Mouse (Mus musculus) urinary bladder, postnatal 36 days (tissue): Measurements from ENCODE around the gene Zfp536.
"Not testable (repeated sequence)": the region's sequence is repeated elsewhere in the genome, so short reads cannot be mapped to it uniquely, and the experiment has no call there.

Source experiments
- DNase-seq, 2 experiments: peaks; one replicate each; pipeline ENCODE4 v3.0.0; 2022; ENCODE audit warnings: low spot score in 2 of 2, mixed read lengths in 1 of 2

The Zfp536 gene

GRCm38 (mm10) chr7:37607906-37608305 lies 165.5 kb downstream of the Zfp536 start:
- DNase-seq, result no peak

DNA sequence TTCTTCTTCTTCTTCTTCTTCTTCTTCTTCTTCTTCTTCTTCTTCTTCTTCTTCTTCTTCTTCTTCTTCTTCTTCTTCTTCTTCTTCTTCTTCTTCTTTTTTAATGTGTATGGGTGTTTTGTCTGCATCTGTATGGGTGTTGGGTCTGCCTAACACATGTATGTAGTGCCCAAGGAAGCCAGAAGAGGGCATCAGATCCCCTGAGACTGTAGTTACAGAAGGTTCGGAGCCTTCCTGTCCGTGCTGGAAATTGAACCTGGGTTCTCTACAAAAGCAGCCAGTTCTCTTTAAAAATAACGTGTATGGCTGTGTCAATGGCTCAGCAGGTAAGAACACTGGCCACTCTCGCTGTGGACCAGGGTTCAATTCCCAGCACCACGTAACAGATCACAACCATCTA lies 167.0 kb downstream of the Zfp536 start:
- no peak for DNase-seq

DNA sequence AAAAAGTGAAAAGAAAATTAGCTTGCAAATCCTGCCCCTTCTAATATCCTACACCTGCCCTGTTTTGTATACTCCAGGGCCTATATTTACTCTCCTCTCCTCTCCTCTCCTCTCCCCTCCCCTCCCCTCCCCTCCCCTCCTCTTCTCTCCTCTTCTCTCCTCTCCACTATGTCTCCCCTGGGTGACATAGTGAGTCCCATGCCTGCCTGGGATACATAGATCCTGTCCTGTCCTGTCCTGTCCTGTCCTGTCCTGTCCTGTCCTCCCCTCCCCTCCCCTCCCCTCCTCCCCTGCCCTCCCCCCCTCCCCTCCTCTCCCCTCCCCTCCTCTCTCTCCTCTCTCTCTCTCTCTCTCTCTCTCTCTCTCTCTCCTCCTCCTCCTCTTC lies 169.9 kb downstream of the Zfp536 start:
- not testable (repeated sequence) for DNase-seq

- no peak for DNase-seq
Measured at GRCm38 (mm10) chr7:37602871-37603524, 170.4 kb downstream of the Zfp536 start.

GRCm38 (mm10) chr7:37600318-37600717 lies 173.1 kb downstream of the Zfp536 start:
- no peak for DNase-seq

DNA sequence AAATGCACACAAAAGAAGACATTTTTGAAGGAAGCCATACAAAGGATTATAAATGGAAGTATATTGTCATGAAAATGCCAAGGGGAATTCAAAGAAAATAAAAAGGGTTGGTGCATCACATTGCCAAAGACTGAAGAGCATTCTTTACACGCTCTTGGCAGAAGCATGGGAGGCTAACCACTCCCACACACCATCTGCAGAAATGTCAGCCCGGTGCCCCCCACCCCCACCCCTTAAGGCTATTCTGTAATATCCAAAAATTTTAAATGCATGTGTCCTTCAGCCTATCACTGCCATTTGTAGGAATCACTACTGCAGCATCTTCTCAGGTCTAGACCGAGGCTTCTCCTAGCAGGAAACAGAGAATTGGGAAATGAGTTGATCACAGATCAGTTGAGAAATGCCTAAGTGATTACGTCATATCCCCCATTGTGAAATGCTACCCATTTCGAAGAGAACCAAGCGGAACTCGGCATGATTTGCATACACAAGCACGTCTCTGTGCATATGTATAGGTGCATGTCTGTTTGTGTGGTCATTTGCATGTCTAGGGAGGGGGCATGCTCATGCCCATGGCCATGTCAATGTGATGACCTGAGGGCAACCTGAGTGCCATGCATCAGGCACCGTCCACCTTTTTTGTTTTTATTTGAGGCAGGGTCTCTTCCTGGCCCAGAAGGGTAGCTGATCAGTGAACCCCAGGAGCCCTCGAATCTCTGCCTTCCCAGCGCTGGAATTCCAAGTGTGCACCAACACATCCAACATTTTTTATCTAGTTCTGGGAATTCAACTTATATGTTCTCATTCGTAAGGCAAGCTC lies 179.0 kb downstream of the Zfp536 start:
- no peak for DNase-seq

DNA sequence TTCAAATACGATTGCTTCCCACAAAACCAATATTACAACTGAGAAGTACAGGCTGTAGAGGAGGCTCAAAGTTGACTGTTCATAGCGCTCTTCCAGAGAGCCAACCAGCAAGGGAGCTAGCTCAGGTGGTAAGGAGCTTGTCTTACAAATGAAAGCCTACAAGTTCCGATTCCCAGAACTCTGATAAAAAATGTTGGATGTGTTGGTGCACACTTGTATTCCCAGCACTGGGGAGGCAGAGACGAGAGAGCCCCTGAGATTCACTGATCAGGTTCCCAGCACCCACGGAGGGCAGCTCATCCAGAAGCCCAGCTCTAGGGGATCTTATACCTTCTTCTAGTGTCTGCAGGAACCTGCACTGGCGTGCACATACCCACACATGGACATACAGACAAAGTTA lies 179.9 kb downstream of the Zfp536 start:
- DNase-seq, result no peak

GRCm38 (mm10) chr7:37586694-37587093 lies 186.7 kb downstream of the Zfp536 start:
- no peak for DNase-seq

GRCm38 (mm10) chr7:37581262-37581661 lies 192.2 kb downstream of the Zfp536 start:
- DNase-seq, result no peak

DNA sequence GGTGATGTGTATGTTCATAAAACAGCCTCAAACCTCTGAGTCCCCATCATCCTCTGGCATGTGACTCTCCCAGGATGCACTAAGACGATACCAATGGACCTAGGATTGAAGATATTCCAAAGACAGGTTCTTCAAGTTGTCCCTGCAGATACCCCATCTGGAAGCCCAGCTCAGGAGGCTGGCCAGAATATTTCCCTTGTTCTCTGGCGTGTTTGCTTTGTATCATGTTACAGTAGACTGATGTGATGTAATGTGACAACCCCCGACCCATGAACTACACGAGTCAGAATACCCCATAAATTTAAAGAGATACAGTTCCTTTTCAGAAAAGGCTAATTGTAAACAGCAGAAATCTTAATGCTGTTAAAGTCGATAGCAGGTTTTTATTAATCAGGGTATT lies 192.9 kb downstream of the Zfp536 start:
- no peak for DNase-seq

GRCm38 (mm10) chr7:37572021-37572420 lies 201.4 kb downstream of the Zfp536 start:
- no peak for DNase-seq

GRCm38 (mm10) chr7:37568811-37569500 lies 204.5 kb downstream of the Zfp536 start:
- DNase-seq, result no peak

DNA sequence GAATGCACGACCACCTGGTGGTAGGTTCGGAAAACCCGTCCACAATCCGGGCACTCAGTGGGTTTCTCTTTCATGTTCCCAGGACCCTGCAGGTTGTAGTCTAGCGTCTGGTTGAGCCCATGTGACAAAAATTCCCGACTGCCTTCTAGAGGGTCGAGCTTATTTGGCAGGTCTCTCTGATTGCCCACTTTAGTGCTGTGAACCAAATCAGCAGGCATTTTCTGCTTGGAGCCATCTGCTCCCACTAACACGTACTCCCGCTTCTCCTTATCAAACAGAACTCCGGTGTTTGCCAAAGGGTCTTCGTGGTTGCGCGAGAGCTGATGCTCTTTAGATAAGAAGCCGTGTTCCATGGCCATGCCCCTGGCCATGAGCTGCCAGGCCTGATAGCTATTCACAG lies 205.4 kb downstream of the Zfp536 start:
- no peak for DNase-seq

DNA sequence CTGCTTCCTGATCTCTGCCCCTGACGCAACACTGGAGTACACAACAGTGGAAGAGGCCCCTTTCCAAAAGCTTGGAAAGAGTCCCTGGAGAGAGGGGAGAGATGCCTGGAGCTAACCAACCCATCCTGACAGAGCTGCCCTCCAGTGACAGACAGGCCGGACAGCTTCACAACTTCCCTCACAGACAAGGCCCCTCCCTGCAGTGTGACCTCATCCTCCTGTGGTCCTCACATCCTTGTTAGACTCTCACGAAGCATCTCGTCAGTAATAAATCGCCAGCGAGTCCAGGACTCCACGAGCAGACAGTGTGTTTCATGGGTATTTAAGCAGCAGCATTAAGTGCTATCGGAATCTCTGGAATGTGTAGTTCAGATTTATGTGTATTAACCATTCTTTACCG lies 207.4 kb downstream of the Zfp536 start:
- DNase-seq, result no peak

DNA sequence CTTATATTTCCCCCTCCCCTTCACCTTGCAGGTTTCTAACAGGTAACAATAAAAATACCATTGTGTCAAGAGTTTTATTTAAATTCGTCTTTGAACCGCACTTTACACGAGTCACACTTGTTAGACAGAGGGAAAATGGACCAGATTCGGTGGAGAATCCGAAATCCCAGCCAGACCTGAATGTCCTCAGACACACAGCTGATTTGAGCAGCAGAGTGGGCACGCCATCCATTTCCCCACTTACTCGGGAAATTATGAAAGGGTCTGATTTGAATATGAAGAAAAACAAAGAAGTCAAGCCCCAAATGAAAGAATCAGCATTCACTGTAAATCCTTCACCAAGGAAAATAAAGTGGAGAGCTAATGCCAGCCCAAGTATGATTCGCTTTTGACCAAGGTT lies 208.1 kb downstream of the Zfp536 start:
- no peak for DNase-seq

- no peak for DNase-seq
Measured at GRCm38 (mm10) chr7:37564644-37565043, 208.8 kb downstream of the Zfp536 start.

DNA sequence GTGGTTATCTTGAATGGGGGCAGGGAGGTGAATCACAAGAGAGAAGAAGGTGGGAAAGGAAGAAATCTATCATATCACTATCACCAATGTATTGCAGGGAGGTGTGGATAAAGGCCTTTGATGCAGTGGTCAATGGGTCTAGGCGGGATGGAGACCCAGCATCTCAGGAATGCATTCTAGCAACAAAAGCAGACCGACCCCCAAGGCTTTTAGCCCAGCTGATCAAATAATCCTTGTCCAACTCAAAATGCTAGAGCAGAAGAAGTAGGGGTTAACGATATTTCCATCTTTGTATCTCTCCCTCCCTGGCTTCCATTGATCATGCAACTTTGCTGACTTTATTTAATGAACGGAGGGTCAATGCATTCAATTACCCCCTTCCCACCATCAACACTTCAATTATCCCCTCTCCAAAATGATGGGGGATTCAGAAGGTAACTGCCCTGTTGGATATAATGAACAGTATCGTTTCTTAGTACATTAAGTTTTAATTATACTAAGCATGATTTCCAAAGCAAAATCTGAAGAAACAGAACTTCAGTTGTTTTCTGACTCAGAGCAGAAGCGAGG lies 209.5 kb downstream of the Zfp536 start:
- DNase-seq, result no peak

- DNase-seq, result peak in 1 of 2 experiments; percentile 19
Measured at GRCm38 (mm10) chr7:37563171-37563574, 210.3 kb downstream of the Zfp536 start.

GRCm38 (mm10) chr7:37562505-37562904 lies 210.9 kb downstream of the Zfp536 start:
- no peak for DNase-seq

DNA sequence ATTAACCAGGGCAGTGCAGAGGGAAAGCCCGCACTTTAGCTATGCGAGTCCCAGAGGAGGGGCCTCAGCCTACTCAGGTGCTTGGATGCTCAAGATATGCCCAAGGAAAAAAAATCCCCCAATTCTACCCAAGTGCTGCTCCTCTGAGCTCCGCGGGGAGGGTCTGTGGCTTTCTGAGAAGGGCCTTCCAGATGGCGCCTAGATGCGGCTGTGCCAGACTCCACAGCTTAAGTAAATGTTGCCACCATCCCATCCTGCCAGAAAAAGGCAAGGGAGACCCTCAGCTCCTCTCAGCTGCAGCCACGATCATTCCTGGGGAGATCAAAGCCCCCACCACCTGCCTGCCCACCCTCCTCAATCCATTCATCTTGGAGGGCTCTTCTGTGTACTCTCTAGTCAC lies 212.9 kb downstream of the Zfp536 start:
- no peak for DNase-seq

- no peak for DNase-seq
Measured at GRCm38 (mm10) chr7:37559851-37560250, 213.6 kb downstream of the Zfp536 start.

DNA sequence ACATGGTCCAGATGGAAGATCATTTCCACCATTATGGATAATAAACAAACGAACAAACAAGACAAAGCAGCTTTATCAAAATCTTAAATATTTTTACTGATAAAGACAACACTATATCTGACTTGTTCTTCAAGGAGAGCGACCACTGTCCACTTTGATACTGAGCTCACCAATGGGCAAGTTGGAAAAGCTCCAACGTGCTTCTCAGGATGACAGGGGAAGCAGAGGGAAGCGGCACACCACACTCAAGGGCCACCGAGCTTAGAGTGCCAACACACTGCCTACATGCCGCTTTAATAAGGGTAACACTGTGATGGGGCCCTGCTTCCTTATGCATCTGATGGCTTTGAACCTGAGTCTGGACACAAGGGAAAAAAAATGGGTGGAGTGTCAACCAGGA lies 214.1 kb downstream of the Zfp536 start:
- no peak for DNase-seq
